Mouse (Mus musculus) liver, embryonic 16.5 days (tissue): Measurements from ENCODE around the gene Med27. TPM values are rescaled to one million over a fixed set of nuclear protein-coding genes. Genes with fewer than 3 reads are reported as not detected.

Experiments used
- ATAC-seq: fragments of 200-750 bp; cut with Nextera tagmentation; 2 replicates; pipeline ENCODE4 v1.8.0; 2017; ENCODE audit warnings: low read depth, mild to moderate bottlenecking, moderate number of reproducible peaks, moderate library complexity
- H3K27ac ChIP-seq: fragments of 300-500 bp; sonication (generic); 2 replicates; pipeline ENCODE4 v1.5.1; 2014; ENCODE audit warnings: mild to moderate bottlenecking, low read length
- H3K27me3 ChIP-seq: fragments of 300-500 bp; sonication (generic); 2 replicates; pipeline ENCODE4 v1.6.1; 2014; ENCODE audit warnings: low read depth, low read length, mixed read lengths; ENCODE audit not compliant: control insufficient read depth, insufficient read depth
- H3K36me3 ChIP-seq: fragments of 300-500 bp; sonication (generic); 2 replicates; pipeline ENCODE4 v1.6.1; 2014; ENCODE audit warnings: mild to moderate bottlenecking; ENCODE audit not compliant: control insufficient read depth, insufficient read depth
- H3K4me1 ChIP-seq: fragments of 300-500 bp; sonication (generic); 2 replicates; pipeline ENCODE4 v1.6.1; 2014; ENCODE audit warnings: low read depth, low read length, mixed read lengths; ENCODE audit not compliant: control insufficient read depth
- H3K4me2 ChIP-seq: fragments of 300-500 bp; sonication (generic); 2 replicates; pipeline ENCODE4 v1.6.1; 2014; ENCODE audit warnings: low read depth, low read length, mixed read lengths
- H3K4me3 ChIP-seq: fragments of 300-500 bp; sonication (generic); 2 replicates; pipeline ENCODE4 v1.5.1; 2014; ENCODE audit warnings: low read depth, mild to moderate bottlenecking, low read length
- H3K9ac ChIP-seq: fragments of 300-500 bp; sonication (generic); 2 replicates; pipeline ENCODE4 v1.6.1; 2014; ENCODE audit warnings: low read depth, low read length
- H3K9me3 ChIP-seq: fragments of 300-500 bp; sonication (generic); replicated peaks from 2 replicates; pipeline ENCODE4 v1.6.1; 2016; ENCODE audit warnings: low read length; ENCODE audit not compliant: control insufficient read depth
- WGBS: fragments of 180-500 bp; shearing (Covaris S2); extraction: QIAGEN DNeasy Blood & Tissue Kit; methylation state at CpG from one replicate; pipeline ENCODE4 v1.1.7; 2014; ENCODE audit not compliant: insufficient replicate concordance; 5-methylcytosine and 5-hydroxymethylcytosine counted together
- polyA plus RNA-seq: library from polyadenylated mRNA; unstranded; fragments of >200 nt; fragmentation: Nextera tagmentation; extraction: Ambion mirVana; gene quantifications from 2 replicates; pipeline ENCODE4 v1.2.1, GENCODE M21; 2015

Med27 gene
- polyA plus RNA-seq, 1 experiment from 2014 or later: 14.1 TPM

DNA sequence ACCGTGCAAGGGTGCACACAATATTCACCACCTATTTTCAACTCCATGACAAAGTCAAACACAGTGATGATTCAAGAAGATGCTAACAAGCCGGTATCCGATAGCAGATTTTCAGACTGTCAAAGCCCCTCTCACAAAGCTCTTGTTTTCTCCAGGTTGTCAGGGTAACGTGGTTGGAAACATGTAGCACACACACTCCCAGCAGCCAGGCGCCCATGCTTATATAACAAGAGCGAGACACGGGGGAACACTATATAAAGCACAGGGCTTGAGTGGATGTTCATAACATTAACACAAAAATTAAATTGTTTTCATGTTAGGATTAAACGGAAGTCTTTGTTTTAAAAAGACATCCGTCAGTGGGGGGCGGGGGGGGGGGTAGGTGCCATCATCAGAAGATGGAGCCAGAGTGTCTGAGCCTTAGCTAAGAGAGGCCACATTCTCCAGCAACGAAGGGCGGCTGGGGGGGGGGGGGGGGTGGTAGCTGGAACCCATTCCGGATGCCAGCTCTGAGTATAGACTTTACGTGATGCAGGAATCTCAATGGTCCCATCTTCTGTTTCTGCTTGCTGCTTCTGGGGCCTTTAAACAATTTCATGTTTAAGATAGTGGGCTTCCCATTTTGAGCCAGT is 104.9 kb downstream of the Med27 start:
- H3K27ac ChIP-seq: no peak overlapping the region
- H3K27me3 ChIP-seq: no peaks in the 10 kb centered on the region
- H3K4me2 ChIP-seq: no peak overlapping the region
- H3K36me3 ChIP-seq: no peaks in the 10 kb centered on the region
- 78% methylated on average over 14 of the region's 14 CpGs for WGBS
- H3K9ac ChIP-seq: no peak overlapping the region
- H3K4me1 ChIP-seq: no peaks in the 10 kb centered on the region
- H3K4me3 ChIP-seq: no peak overlapping the region
- ATAC-seq: no peak
- H3K9me3 ChIP-seq: no peaks in the 10 kb centered on the region

DNA sequence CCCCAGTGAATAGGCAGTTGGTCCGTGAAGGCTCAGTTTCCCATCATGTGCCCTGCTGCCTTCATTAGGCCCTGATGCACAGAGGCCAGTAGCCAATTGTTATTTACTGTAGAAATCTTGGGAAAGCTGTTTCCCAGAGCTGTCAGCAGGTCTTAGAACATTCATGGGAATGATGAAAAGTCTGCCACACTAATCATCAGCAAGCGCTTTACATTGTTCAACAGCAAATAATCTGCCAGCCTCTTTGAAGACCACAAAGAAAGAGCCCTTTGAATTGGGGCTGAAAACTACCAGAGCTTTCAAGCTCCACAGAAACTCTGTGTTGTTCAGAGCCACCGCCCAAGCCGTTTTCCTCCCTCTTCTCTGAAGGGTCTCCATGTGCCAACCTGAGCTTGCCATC is 106.8 kb downstream of the Med27 start:
- Histone ChIP-seq H3K4me3 (no peak overlapping the region), H3K27ac (no peak overlapping the region), H3K36me3 (no peaks in the 10 kb centered on the region), H3K4me2 (no peak overlapping the region), H3K9me3 (no peaks in the 10 kb centered on the region), H3K27me3 (no peaks in the 10 kb centered on the region), H3K9ac (no peak overlapping the region), H3K4me1 (peaks cover 6% of the 10 kb centered on the region; the same call in 1 of the 2 replicates)
- WGBS: 72% methylated on average over 4 of the region's 4 CpGs
- ATAC-seq: no peak

DNA sequence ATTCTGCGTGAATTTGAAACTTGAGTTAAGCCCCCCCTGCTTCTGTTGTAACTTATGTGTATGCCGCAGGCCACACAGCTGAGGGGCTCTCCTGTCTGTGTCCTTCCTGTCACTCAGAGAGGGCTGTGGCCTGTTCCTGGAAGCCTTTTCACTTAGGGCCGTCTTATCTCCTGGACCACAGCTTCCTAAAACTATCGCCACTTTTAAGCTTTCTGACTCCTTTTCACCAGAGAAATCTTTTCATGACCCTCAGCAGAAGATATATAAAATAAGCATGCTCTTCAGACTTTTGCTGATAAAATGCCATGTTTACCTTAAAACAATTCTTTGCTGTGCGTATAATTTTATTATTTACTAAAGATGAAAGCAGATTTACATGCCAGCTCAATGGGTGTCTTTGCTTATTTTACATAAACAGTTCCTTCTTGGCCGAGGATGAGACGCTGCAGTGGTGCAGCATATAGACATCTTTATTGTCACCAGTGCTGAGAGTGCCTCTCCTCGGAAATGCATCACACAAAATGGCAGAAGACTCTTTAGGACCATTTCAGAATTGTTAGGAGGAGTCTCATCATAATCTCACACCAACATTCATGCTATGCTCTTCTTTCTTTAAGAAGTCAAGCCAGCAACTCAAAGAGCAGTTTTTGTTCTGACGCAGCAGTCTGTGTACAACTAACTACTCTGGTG is 110.2 kb downstream of the Med27 start:
- Histone ChIP-seq H3K27ac (no peak overlapping the region), H3K4me1 (peaks cover 6% of the 10 kb centered on the region; the same call in 1 of the 2 replicates), H3K4me3 (no peak overlapping the region), H3K4me2 (no peak overlapping the region), H3K36me3 (no peaks in the 10 kb centered on the region), H3K9me3 (no peaks in the 10 kb centered on the region), H3K9ac (no peak overlapping the region), H3K27me3 (no peaks in the 10 kb centered on the region)
- 20% methylated on average over 9 of the region's 9 CpGs for WGBS
- ATAC-seq: no peak

DNA sequence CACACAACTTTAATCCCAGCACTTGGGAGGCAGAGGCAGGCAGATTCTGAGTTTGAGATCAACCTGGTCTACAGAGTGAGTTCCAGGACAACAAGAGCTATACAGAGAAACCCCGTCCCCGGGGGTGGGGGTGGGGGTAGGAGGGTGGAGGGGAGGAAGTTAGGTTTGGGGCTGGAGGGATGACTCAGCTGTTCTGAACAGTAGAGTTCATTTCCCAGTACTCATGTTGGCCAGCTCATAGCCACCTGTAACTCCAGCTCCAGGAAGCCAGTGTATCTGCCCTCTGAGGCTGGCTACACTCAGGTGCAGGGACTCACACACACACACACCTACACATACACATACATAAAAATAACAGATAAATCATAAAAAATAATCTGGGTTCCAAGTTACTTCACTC is 111.1 kb downstream of the Med27 start:
- no peak for ATAC-seq
- H3K27ac ChIP-seq: no peak overlapping the region
- H3K4me2 ChIP-seq: no peak overlapping the region
- H3K4me1 ChIP-seq: peaks cover 6% of the 10 kb centered on the region; the same call in 1 of the 2 replicates
- no peak overlapping the region for H3K9ac ChIP-seq
- H3K27me3 ChIP-seq: no peaks in the 10 kb centered on the region
- no peaks in the 10 kb centered on the region for H3K9me3 ChIP-seq
- WGBS: 7% methylated on average over 2 of the region's 2 CpGs
- no peak overlapping the region for H3K4me3 ChIP-seq
- no peaks in the 10 kb centered on the region for H3K36me3 ChIP-seq

DNA sequence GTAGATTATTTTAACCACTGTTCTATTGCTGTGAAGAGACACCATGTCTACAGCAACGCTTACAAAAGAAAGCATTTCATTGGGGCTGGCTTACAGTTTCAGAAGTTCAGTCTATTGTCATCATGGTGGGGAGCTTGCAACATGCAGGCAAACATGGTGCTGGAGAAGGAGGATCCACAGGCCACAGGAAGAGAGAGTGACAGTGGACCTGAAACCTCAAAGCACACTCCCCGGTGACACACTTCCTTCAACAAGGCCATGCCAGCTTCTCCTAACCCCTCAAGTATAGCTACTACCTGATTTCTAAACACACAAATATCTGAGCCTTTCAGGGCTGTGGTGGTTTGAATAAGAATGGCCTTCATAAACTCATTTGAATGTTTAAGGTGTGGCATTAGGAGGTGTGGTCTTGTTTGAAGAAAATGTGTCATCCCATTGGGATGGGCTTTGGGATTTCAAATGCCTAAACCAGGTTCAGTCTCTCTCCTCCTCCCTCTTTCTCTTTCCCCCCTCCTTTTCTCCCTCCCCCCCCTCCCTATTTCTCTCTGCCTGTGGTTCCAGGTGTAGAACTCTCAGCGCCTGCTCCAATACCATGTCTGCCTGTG is 111.8 kb downstream of the Med27 start:
- 46% methylated on average over 3 of the region's 3 CpGs for WGBS
- no peak overlapping the region for H3K27ac ChIP-seq
- H3K4me1 ChIP-seq: peaks cover 6% of the 10 kb centered on the region; the same call in 1 of the 2 replicates
- H3K27me3 ChIP-seq: no peaks in the 10 kb centered on the region
- no peaks in the 10 kb centered on the region for H3K36me3 ChIP-seq
- no peak overlapping the region for H3K4me2 ChIP-seq
- H3K9ac ChIP-seq: no peak overlapping the region
- H3K9me3 ChIP-seq: no peaks in the 10 kb centered on the region
- no peak for ATAC-seq
- H3K4me3 ChIP-seq: no peak overlapping the region

DNA sequence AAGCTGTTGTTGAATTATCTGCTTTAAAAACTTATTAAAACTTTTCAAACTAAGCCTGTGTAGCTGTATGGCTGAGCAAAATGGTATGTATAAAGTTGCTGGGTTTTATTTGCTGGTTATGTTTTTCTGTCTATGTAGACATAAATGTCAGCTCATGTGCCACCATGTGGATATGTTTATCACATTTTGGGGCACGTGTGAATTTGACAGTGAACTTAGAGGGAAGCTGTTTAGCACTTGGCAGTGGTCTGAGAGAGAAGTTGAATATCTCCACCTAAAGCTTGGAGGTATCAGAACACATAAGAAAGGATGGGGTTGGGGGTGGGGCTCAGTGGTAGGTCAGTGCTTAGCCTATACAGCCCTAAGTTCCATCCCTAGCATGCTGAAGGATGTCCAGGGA is 113.0 kb downstream of the Med27 start:
- Histone ChIP-seq H3K9me3 (no peaks in the 10 kb centered on the region), H3K9ac (no peak overlapping the region), H3K4me3 (no peak overlapping the region), H3K4me2 (no peak overlapping the region), H3K36me3 (no peaks in the 10 kb centered on the region), H3K4me1 (peaks cover 6% of the 10 kb centered on the region; the same call in 1 of the 2 replicates), H3K27me3 (no peaks in the 10 kb centered on the region), H3K27ac (no peak overlapping the region)
- WGBS: 21% methylated on average over 1 of the region's 1 CpGs
- ATAC-seq: no peak

DNA sequence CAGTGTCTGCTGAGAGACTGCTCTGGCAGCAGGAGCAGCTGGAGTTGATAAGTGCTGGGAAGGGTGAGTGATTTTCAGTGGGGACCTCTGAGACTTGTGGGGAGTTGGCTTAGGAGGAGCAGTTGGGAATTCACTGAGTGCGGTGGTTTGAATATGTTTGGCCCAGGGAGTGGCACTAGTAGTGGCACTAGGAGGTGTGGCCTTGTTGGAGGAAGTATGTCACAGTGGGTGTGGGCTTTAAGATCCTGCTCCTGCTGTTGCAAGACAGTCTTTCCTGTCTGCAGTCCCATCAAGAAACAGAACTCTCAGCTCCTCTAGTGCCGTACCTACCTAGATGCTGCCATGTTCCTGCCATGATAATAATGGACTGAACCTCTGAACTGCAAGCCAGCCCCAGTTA is 115.2 kb downstream of the Med27 start:
- Histone ChIP-seq H3K4me2 (no peak overlapping the region), H3K36me3 (no peaks in the 10 kb centered on the region), H3K27me3 (no peaks in the 10 kb centered on the region), H3K9ac (no peak overlapping the region), H3K9me3 (no peaks in the 10 kb centered on the region), H3K4me1 (peaks cover 6% of the 10 kb centered on the region; the same call in 1 of the 2 replicates), H3K27ac (no peak overlapping the region), H3K4me3 (no peak overlapping the region)
- ATAC-seq: no peak
- WGBS: 80% methylated on average over 2 of the region's 2 CpGs

DNA sequence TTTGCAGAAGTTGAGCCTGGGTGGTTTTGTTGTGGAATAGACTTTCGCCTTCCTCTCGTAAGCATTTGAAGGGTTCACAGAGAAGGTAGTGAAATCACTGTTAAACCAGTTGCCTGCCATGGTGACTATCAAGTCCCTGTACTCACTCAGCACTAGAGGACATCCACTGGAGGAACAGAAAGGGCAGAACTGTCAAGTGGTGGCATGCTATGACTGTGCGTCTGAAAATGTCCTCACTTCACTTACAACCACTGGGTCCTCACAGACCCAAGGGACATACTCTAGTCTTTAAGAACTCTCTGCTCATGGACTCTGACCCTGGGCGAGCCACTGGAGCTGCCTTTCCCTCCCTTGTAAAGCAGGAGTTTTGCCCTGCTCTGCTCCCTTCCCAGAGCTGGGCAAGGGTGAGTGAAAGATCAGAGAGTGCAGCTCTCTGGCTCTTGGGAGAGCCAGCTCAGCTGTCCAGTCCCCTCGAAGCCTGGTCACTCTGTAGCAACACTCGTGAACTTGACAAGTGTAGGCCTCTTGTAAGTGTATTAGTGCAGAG is 116.5 kb downstream of the Med27 start:
- no peak for ATAC-seq
- Histone ChIP-seq H3K27ac (no peak overlapping the region), H3K9me3 (no peaks in the 10 kb centered on the region), H3K27me3 (no peaks in the 10 kb centered on the region), H3K4me1 (no peaks in the 10 kb centered on the region; the same call in 1 of the 2 replicates), H3K4me3 (no peak overlapping the region), H3K9ac (no peak overlapping the region), H3K4me2 (no peak overlapping the region), H3K36me3 (no peaks in the 10 kb centered on the region)
- WGBS: 62% methylated on average over 6 of the region's 6 CpGs
